Mouse (Mus musculus) lung, postnatal 0 days (tissue): ENCODE results near the gene Ube2r2.

Source experiments
- CTCF ChIP-seq: IDR thresholded peaks from 2 replicates; pipeline ENCODE4 v1.5.1; 2016; ENCODE audit warnings: antibody characterized with exemption, mild to moderate bottlenecking
- EP300 ChIP-seq: IDR thresholded peaks from 2 replicates; pipeline ENCODE4 v1.6.1; 2016; ENCODE audit warnings: antibody characterized with exemption, mild to moderate bottlenecking, control low read depth

GRCm38 (mm10) chr4:41165693-41166475 lies 30.3 kb downstream of the Ube2r2 start:
- peak; percentile 80 for TF ChIP-seq CTCF
- no peak for TF ChIP-seq EP300
